Mouse (Mus musculus): ENCODE results near the gene Arhgdib. TPM values are rescaled to one million over a fixed set of nuclear protein-coding genes. Genes with fewer than 3 reads are reported as not detected.

The Arhgdib gene
- polyA plus RNA-seq, 1 experiment from 2014 or later, result 27.2 TPM

DNA sequence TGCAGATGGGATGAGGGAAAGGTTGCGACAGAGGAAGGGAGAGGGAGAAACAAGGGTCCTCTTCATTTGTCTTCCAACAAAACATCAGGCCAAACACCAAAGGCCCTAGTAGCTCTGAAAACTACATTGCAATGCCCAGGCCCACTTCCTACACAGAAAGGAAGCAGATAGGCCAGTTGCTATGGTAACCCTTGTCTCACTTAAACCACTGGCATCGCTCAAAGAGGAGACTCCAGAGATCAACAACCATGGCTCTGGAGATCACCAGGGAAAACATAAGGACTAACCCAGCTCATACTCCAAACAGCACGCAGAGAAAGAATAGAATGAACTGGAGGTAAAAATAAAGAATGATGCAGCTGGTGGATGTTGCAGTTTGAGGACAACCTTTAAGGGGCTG lies 6.5 kb downstream of the Arhgdib start:
- 81% methylated on average over 3 of the region's 3 CpGs for WGBS
- ATAC-seq (ENCODE audit: insufficient read depth, low FRiP score, low TSS enrichment) (no peak), DNase-seq (ENCODE audit: low spot score) (no peak)
- no peak overlapping the region for H3K27ac ChIP-seq (ENCODE audit: low read depth, low read length)
- no peaks in the 10 kb centered on the region for H3K27me3 ChIP-seq (ENCODE audit: control insufficient read depth, insufficient read depth, low read length)
- H3K9me3 ChIP-seq (ENCODE audit: control insufficient read depth, low read length), result no peaks in the 10 kb centered on the region
- H3K4me2 ChIP-seq (ENCODE audit: low read depth), result no peak overlapping the region
- H3K9ac ChIP-seq (ENCODE audit: low read length), result no peak overlapping the region
- no peaks in the 10 kb centered on the region for H3K36me3 ChIP-seq (ENCODE audit: control insufficient read depth, insufficient read depth, low read length)
- no peak overlapping the region for H3K4me3 ChIP-seq (ENCODE audit: low read depth, low read length)
- no peaks in the 10 kb centered on the region for H3K4me1 ChIP-seq (ENCODE audit: control insufficient read depth, insufficient read depth, low read length)

DNA sequence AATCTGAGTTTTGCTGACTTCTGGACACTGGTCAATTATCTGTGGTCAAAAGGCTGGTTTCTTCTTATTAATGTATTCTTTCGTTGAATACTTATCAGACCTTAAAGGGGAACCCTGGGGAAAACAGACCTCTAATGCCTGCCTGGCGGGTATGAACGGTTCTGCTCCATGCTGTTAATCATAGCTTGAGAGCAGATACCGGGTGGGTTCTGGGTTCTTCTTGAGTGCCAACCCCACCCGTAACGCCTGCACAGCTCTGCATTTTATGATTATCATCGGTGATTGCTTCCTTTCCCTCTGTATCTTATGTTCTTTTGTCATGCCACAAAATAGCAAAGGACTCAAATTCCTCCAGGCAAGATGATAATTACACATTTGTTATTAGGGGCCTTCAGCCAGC lies 7.6 kb downstream of the Arhgdib start:
- Histone ChIP-seq H3K4me1 (ENCODE audit: control insufficient read depth, insufficient read depth, low read length) (no peaks in the 10 kb centered on the region), H3K9ac (ENCODE audit: low read length) (no peak overlapping the region), H3K27me3 (ENCODE audit: control insufficient read depth, insufficient read depth, low read length) (no peaks in the 10 kb centered on the region), H3K9me3 (ENCODE audit: control insufficient read depth, low read length) (no peaks in the 10 kb centered on the region), H3K4me3 (ENCODE audit: low read depth, low read length) (no peak overlapping the region), H3K4me2 (ENCODE audit: low read depth) (no peak overlapping the region), H3K27ac (ENCODE audit: low read depth, low read length) (no peak overlapping the region), H3K36me3 (ENCODE audit: control insufficient read depth, insufficient read depth, low read length) (no peaks in the 10 kb centered on the region)
- DNase-seq (ENCODE audit: low spot score) (no peak), ATAC-seq (ENCODE audit: insufficient read depth, low FRiP score, low TSS enrichment) (no peak)
- 87% methylated on average over 7 of the region's 7 CpGs for WGBS

DNA sequence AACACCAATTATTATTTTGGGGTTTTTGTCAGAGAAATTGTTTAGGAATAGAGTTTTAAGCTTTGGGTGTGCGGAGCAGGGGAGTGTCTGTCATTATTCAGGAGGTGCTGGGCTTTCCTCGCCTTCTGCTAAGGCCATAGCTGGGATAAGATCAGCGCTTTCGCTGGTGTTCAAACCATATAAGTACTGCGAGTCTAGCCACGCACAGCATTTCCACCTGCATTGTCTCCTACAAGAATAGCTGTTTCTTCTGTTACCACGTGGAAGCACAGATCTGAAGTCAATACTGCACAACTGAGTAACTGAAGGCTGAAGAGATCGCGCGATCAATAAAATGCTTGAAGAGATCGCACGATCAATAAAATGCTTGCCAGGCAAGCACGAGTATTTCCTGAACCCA lies 10.5 kb downstream of the Arhgdib start:
- DNase-seq (ENCODE audit: low spot score), result no peak
- Histone ChIP-seq H3K9me3 (ENCODE audit: control insufficient read depth, low read length) (no peaks in the 10 kb centered on the region), H3K9ac (ENCODE audit: low read length) (no peak overlapping the region), H3K4me3 (ENCODE audit: low read depth, low read length) (no peak overlapping the region), H3K36me3 (ENCODE audit: control insufficient read depth, insufficient read depth, low read length) (no peaks in the 10 kb centered on the region), H3K4me1 (ENCODE audit: control insufficient read depth, insufficient read depth, low read length) (no peaks in the 10 kb centered on the region), H3K4me2 (ENCODE audit: low read depth) (no peak overlapping the region), H3K27ac (ENCODE audit: low read depth, low read length) (no peak overlapping the region), H3K27me3 (ENCODE audit: control insufficient read depth, insufficient read depth, low read length) (no peaks in the 10 kb centered on the region)
- no peak for ATAC-seq (ENCODE audit: insufficient read depth, low FRiP score, low TSS enrichment)
- WGBS, result 87% methylated on average over 13 of the region's 13 CpGs

DNA sequence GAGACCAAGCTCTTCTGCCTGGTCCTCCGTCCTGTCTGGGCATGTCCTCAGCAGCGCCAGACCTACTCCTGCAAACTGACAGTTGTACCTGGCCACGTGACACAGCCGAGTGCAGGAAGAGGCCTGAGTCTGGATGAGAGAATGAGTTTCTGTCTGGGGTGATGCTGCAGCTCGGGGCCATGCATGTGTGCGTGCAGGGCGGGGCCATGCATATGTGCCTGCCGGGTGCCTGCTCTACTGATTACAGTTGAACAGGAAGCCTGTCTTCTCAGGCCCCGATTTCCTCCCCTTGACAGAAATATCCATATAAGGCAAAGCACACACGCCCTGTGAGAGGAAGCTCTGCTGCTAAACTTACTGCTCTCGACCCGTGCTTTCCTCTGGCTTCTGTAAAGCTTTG lies 11.0 kb downstream of the Arhgdib start:
- Histone ChIP-seq H3K4me3 (ENCODE audit: low read depth, low read length) (no peak overlapping the region), H3K4me1 (ENCODE audit: control insufficient read depth, insufficient read depth, low read length) (no peaks in the 10 kb centered on the region), H3K4me2 (ENCODE audit: low read depth) (peak overlapping the region; percentile 7; the same call in 1 of the 2 replicates), H3K36me3 (ENCODE audit: control insufficient read depth, insufficient read depth, low read length) (no peaks in the 10 kb centered on the region), H3K27ac (ENCODE audit: low read depth, low read length) (no peak overlapping the region), H3K9ac (ENCODE audit: low read length) (no peak overlapping the region), H3K27me3 (ENCODE audit: control insufficient read depth, insufficient read depth, low read length) (no peaks in the 10 kb centered on the region), H3K9me3 (ENCODE audit: control insufficient read depth, low read length) (no peaks in the 10 kb centered on the region)
- DNase-seq (ENCODE audit: low spot score) (no peak), ATAC-seq (ENCODE audit: insufficient read depth, low FRiP score, low TSS enrichment) (no peak)
- 53% methylated on average over 12 of the region's 12 CpGs for WGBS

DNA sequence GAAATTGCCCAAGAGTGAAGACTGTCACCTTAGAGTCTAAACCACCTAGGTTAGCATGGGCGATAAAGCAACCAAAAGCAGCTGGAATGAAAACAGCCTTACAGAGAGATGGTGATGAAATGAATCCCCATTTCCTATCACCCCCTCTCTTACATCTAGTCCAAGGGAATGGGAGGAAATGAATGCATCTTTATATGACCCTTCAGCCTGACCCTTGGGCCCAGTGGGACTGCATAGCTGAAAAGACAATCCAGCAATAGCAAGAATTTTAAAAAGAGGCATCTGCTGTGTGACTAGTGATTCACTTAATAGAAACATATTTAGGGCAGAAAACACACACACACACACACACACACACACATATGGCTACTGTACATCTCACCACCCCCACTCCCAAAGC lies 14.1 kb downstream of the Arhgdib start:
- no peaks in the 10 kb centered on the region for H3K36me3 ChIP-seq (ENCODE audit: control insufficient read depth, insufficient read depth, low read length)
- no peak overlapping the region for H3K4me3 ChIP-seq (ENCODE audit: low read depth, low read length)
- H3K27me3 ChIP-seq (ENCODE audit: control insufficient read depth, insufficient read depth, low read length), result no peaks in the 10 kb centered on the region
- H3K27ac ChIP-seq (ENCODE audit: low read depth, low read length), result no peak overlapping the region
- 90% methylated on average over 1 of the region's 1 CpGs for WGBS
- DNase-seq (ENCODE audit: low spot score) (no peak), ATAC-seq (ENCODE audit: insufficient read depth, low FRiP score, low TSS enrichment) (no peak)
- no peaks in the 10 kb centered on the region for H3K9me3 ChIP-seq (ENCODE audit: control insufficient read depth, low read length)
- no peak overlapping the region for H3K9ac ChIP-seq (ENCODE audit: low read length)
- no peak overlapping the region for H3K4me2 ChIP-seq (ENCODE audit: low read depth)
- H3K4me1 ChIP-seq (ENCODE audit: control insufficient read depth, insufficient read depth, low read length), result no peaks in the 10 kb centered on the region

DNA sequence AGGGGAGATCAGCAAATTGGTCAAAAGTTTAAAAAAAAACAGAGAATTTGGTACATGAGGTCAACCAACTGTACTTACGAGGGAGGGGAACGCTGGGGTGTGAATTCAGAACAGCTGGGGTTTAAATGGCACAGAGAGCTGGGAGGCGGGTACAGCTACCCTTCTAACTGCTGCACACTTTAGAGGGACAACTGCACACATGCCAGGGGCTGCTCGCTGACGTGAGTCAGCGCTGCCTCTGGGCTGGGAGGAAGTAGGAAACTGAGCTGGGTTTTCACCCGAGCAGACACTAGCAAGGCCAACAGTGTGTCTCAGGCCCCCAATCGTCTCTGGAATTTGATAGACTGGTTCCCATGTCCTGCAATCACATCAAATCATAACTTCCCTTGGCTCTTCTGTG lies 16.6 kb downstream of the Arhgdib start:
- Histone ChIP-seq H3K9me3 (ENCODE audit: control insufficient read depth, low read length) (no peaks in the 10 kb centered on the region), H3K27ac (ENCODE audit: low read depth, low read length) (no peak overlapping the region), H3K27me3 (ENCODE audit: control insufficient read depth, insufficient read depth, low read length) (no peaks in the 10 kb centered on the region), H3K4me2 (ENCODE audit: low read depth) (no peak overlapping the region), H3K4me1 (ENCODE audit: control insufficient read depth, insufficient read depth, low read length) (no peaks in the 10 kb centered on the region), H3K9ac (ENCODE audit: low read length) (no peak overlapping the region), H3K36me3 (ENCODE audit: control insufficient read depth, insufficient read depth, low read length) (no peaks in the 10 kb centered on the region), H3K4me3 (ENCODE audit: low read depth, low read length) (no peak overlapping the region)
- DNase-seq (ENCODE audit: low spot score) (no peak), ATAC-seq (ENCODE audit: insufficient read depth, low FRiP score, low TSS enrichment) (no peak)
- 82% methylated on average over 8 of the region's 8 CpGs for WGBS

DNA sequence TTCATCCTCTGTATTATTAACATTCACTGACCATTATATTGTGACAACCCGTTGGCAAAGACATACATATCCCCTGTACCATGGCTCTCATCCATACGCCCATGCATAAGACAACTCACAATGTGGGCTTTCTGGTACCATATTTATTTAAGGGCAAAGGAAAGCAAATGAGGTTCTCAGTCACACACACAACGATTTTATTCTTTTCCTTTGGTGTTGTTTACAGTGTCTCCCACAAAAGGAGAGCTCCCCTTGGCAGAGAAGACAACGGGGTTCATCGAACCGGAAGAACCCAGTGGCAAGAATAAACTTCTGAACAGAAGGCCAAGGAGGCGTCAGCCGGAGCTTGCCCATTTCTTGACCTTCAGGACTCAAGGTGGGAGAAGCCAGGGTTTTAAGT lies 18.2 kb downstream of the Arhgdib start, which contains the start of gene Pde6h:
Gene Pde6h (plus strand): TSS at position 301 of the 400 bp plus-strand sequence.
- ATAC-seq (ENCODE audit: insufficient read depth, low FRiP score, low TSS enrichment), result no peak
- DNase-seq (ENCODE audit: low spot score), result no peak

DNA sequence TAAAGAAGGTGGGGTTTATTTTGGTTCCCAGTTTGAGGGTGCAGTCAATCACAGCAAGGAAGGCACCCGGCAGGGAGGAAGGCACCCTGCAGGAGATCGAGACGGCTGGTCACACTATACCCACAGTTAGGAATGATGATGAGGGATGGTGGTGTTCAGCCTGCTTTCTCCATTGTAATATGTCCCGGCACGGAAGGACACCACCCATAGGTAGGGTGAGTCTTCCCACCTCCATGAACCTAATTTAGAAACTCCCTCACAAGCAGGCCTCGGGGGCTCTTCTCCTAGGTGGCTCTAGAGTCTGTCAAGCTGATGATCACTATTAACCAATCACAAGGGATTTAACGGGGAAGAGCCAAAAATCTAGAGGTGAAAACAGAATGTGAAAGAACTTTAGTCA lies 18.8 kb downstream of the Arhgdib start:
- DNase-seq (ENCODE audit: low spot score), result no peak
- H3K9ac ChIP-seq (ENCODE audit: low read length), result no peak overlapping the region
- no peaks in the 10 kb centered on the region for H3K27me3 ChIP-seq (ENCODE audit: control insufficient read depth, insufficient read depth, low read length)
- H3K4me3 ChIP-seq (ENCODE audit: low read depth, low read length), result no peak overlapping the region
- H3K27ac ChIP-seq (ENCODE audit: low read depth, low read length), result no peak overlapping the region
- H3K36me3 ChIP-seq (ENCODE audit: control insufficient read depth, insufficient read depth, low read length), result no peaks in the 10 kb centered on the region
- WGBS, result 78% methylated on average over 7 of the region's 7 CpGs
- H3K9me3 ChIP-seq (ENCODE audit: control insufficient read depth, low read length), result no peaks in the 10 kb centered on the region
- no peaks in the 10 kb centered on the region for H3K4me1 ChIP-seq (ENCODE audit: control insufficient read depth, insufficient read depth, low read length)
- no peak overlapping the region for H3K4me2 ChIP-seq (ENCODE audit: low read depth)
- ATAC-seq (ENCODE audit: insufficient read depth, low FRiP score, low TSS enrichment), result no peak

More for the DNA sequence above, 18.2 kb downstream of the Arhgdib start, which contains the start of gene Pde6h:
- Histone ChIP-seq H3K9me3 (ENCODE audit: control insufficient read depth, low read length) (no peaks in the 10 kb centered on the region), H3K27ac (ENCODE audit: low read depth, low read length) (no peak within 1 kb of the TSS), H3K9ac (ENCODE audit: low read length) (no peak within 1 kb of the TSS), H3K4me3 (ENCODE audit: low read depth, low read length) (no peak within 1 kb of the TSS), H3K27me3 (ENCODE audit: control insufficient read depth, insufficient read depth, low read length) (no peaks in the 10 kb centered on the region), H3K4me2 (ENCODE audit: low read depth) (no peak within 1 kb of the TSS), H3K36me3 (ENCODE audit: control insufficient read depth, insufficient read depth, low read length) (no peaks in the 10 kb centered on the region), H3K4me1 (ENCODE audit: control insufficient read depth, insufficient read depth, low read length) (no peaks in the 10 kb centered on the region)
- 92% methylated on average over 8 of the region's 8 CpGs for WGBS

DNA sequence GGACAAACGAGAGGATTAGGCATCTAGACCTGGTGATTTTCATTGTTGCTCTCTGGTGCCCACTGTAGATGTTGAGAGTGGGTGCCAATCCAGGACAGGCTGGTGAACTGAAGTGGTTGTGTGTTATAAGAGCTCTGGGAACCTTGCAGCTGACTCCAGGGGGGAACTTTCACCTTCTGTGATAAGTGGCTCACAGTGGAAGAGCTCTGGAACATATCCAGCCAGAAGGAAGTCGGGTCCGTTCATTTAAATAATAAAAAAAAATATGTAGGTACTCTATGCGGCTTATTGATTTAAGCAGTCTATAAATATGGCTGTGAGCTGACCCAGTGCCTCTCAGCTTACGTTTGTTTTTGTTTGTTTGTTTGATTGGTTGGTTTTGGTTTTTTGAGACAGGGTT lies 19.6 kb downstream of the Arhgdib start, which contains the start of gene Erp27:
Gene Erp27 (minus strand): TSS at position 101 of the 400 bp plus-strand sequence.
- no peaks in the 10 kb centered on the region for H3K9me3 ChIP-seq (ENCODE audit: control insufficient read depth, low read length)
- H3K4me3 ChIP-seq (ENCODE audit: low read depth, low read length), result no peak within 1 kb of the TSS
- WGBS, result 81% methylated on average over 5 of the region's 5 CpGs
- H3K27ac ChIP-seq (ENCODE audit: low read depth, low read length), result no peak within 1 kb of the TSS
- H3K9ac ChIP-seq (ENCODE audit: low read length), result no peak within 1 kb of the TSS
- H3K4me1 ChIP-seq (ENCODE audit: control insufficient read depth, insufficient read depth, low read length), result no peaks in the 10 kb centered on the region
- no peak within 1 kb of the TSS for H3K4me2 ChIP-seq (ENCODE audit: low read depth)
- H3K36me3 ChIP-seq (ENCODE audit: control insufficient read depth, insufficient read depth, low read length), result no peaks in the 10 kb centered on the region
- ATAC-seq (ENCODE audit: insufficient read depth, low FRiP score, low TSS enrichment), result no peak
- no peak for DNase-seq (ENCODE audit: low spot score)
- no peaks in the 10 kb centered on the region for H3K27me3 ChIP-seq (ENCODE audit: control insufficient read depth, insufficient read depth, low read length)
